Mouse (Mus musculus): ENCODE data around the gene 9230110F15Rik. TPM values are rescaled to one million over a fixed set of nuclear protein-coding genes. Genes with fewer than 3 reads are reported as not detected.
"Not testable (repeated sequence)": the region's sequence is repeated elsewhere in the genome, so short reads cannot be mapped to it uniquely, and the experiment has no call there.

Gene 9230110F15Rik
- total RNA-seq (2021) = not detected
- long read RNA-seq, experiment 1 = 0 reads
- long read RNA-seq, experiment 2 = 0 reads

DNA sequence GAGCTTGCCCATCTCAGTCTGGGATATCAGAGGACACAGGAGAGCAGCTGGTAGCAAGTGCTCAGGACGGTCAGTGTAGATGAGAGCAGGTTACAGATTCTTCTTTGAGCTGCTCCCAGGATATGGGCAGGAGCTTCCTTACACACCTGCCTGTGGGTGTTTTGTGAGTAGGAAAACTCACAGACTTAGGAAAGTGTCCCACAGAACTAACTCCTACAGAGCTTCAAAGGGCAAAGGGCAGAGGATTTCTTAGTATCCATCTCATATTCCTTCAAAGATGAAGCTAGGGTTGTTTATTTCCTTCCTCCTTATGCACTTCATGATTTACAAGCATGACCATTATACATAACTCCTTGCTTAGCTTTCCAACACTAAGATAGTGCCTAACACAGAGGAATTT lies at the start of gene 9230110F15Rik:
Gene 9230110F15Rik, minus strand, starts transcription at position 101 of the 400 bp plus-strand sequence.
- DNase-seq (ENCODE audit: low spot score in 2 of 2) = no peak

DNA sequence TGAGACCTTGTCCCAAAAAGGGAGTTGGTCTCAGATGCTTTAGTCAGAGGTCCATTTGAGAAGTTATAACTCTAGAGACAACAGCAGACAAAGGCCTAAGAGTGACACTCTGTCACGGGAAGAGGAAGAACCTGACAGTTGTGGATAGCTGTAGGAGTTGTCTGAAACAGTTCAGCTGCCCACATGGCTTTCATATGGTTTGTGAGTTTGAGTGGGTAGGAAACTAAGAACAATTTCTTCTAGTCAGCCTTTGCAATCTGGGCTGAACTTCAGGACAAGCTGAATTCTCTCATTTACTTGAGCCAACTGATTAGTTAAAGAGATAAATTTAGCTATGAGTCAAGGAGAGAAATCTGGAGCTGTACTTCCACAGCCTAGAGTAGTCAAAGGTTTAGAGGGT lies 49.2 kb upstream of the 9230110F15Rik start:
- peak in 1 of 2 experiments; percentile 13 for DNase-seq (ENCODE audit: low spot score in 2 of 2)

DNA sequence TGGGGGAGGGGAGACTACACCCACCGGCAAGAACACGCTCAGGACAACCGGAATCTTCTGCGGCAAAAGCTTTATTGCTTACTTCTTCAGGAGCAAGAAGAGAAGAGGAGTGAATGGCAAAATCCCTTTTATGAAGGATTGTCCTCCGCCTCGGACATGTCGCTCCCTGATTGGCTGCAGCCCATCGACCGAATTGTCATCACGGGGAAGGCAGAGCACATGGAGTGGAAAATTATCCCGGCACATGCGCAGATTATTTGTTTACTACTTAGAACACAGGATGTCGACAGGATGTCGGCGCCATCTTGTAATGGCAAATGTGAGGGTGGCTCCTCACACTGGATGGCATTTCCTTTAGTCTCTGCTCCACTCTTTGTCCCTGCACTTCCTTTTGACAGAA lies 26.1 kb downstream of the 9230110F15Rik start:
- not testable (repeated sequence) for DNase-seq (ENCODE audit: low spot score in 2 of 2)

DNA sequence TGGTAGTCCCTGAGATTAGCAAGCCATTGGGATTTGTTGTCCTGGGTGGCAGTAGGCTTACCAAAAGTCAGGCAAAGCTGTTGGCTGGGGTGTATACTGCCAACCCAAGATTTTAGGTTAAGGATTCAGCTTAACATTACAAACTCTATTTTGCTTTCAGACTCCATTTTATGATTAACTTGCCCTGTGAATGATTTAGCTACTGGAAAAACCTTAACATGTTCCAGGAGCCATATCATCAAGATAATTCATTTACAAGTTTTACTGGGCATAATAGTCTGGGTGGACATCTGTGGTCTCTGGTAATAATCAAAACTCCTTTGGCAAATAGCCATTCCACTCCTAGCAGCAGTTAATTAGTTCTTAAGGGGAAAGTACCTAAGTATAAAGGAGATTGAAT lies 45.8 kb downstream of the 9230110F15Rik start:
- no peak for DNase-seq (ENCODE audit: low spot score in 2 of 2)

DNA sequence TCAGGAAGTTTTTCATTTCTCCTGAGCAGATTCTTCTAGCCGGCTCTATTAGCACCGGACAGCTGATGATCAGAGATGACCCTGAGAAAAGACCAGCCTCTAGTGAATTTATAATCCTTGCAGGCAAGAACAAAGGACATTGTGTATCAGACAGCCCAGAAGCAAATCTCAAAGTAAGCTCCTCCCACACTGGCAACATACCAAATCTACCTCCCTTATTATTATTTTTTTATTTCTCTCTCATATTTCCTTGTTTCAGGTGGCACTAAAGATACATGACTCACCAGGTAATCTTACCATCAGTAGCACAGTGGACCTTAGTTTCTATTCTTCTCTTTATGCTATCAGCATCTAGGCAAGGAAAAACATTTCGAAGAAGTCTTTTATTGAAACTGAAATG lies 53.9 kb downstream of the 9230110F15Rik start, which contains the start of the genes Gm27235 and D730048I06Rik:
Gene Gm27235, minus strand, starts transcription at position 101 of the 400 bp plus-strand sequence.
Gene D730048I06Rik, minus strand, starts transcription at position 112 of the 400 bp plus-strand sequence.
- no peak for DNase-seq (ENCODE audit: low spot score in 2 of 2)

Other genes with a start within 250 kb of the 9230110F15Rik start
- not detected for gene Pate4, start 232.2 kb downstream of the 9230110F15Rik start, total RNA-seq (2021)
- not detected for gene Pate3, start 195.9 kb downstream of the 9230110F15Rik start, total RNA-seq (2021)
- not detected for gene Pate1, start 156.8 kb downstream of the 9230110F15Rik start, total RNA-seq (2021)
- gene Gm17677, start 103.1 kb downstream of the 9230110F15Rik start, total RNA-seq (2021) = not detected
- gene Gm17727, start 66.0 kb downstream of the 9230110F15Rik start, total RNA-seq (2021) = not detected
- not detected for gene Gm27235, start 54.0 kb downstream of the 9230110F15Rik start, total RNA-seq (2021)
- not detected for gene D730048I06Rik, start 54.0 kb downstream of the 9230110F15Rik start, total RNA-seq (2021)
- not detected for gene 9230113P08Rik, start 64.3 kb upstream of the 9230110F15Rik start, total RNA-seq (2021)

All from layer of hippocampus, postnatal 14 days (tissue).